Mouse (Mus musculus) liver, embryonic 13.5 days (tissue): Measurements from ENCODE around the gene Notch4. TPM values are rescaled to one million over a fixed set of nuclear protein-coding genes. Genes with fewer than 3 reads are reported as not detected.
A peak's percentile ranks its signal among the peaks of the same experiment; 100 is the strongest.

Experiments used
- ATAC-seq: fragments of 200-750 bp; cut with Nextera tagmentation; 2 replicates; pipeline ENCODE4 v1.8.0; 2017; ENCODE audit warnings: low read depth, mild to moderate bottlenecking, moderate number of reproducible peaks, moderate library complexity
- DNase-seq: peaks from one replicate; pipeline ENCODE4 v3.0.0; 2022
- H3K27ac ChIP-seq: fragments of 300-500 bp; sonication (generic); 2 replicates; pipeline ENCODE4 v1.5.1; 2015; ENCODE audit warnings: moderate library complexity, mild to moderate bottlenecking, inconsistent platforms
- H3K27me3 ChIP-seq: fragments of 300-500 bp; sonication (generic); 2 replicates; pipeline ENCODE4 v1.6.1; 2015; ENCODE audit warnings: mild to moderate bottlenecking, inconsistent platforms
- H3K36me3 ChIP-seq: fragments of 300-500 bp; sonication (generic); 2 replicates; pipeline ENCODE4 v1.6.1; 2015; ENCODE audit warnings: mild to moderate bottlenecking, inconsistent platforms
- H3K4me1 ChIP-seq: fragments of 300-500 bp; sonication (generic); replicated peaks from 2 replicates; pipeline ENCODE4 v1.6.1; 2015; ENCODE audit warnings: inconsistent platforms
- H3K4me2 ChIP-seq: fragments of 300-500 bp; sonication (generic); 2 replicates; pipeline ENCODE4 v1.6.1; 2015; ENCODE audit warnings: inconsistent platforms, mild to moderate bottlenecking, moderate library complexity
- H3K4me3 ChIP-seq: fragments of 300-500 bp; sonication (generic); replicated peaks from 2 replicates; pipeline ENCODE4 v1.5.1; 2015; ENCODE audit warnings: mild to moderate bottlenecking, inconsistent platforms
- H3K9ac ChIP-seq: fragments of 300-500 bp; sonication (generic); 2 replicates; pipeline ENCODE4 v1.6.1; 2015; ENCODE audit warnings: mild to moderate bottlenecking, inconsistent platforms
- H3K9me3 ChIP-seq: fragments of 300-500 bp; sonication (generic); replicated peaks from 2 replicates; pipeline ENCODE4 v1.6.1; 2016; ENCODE audit warnings: inconsistent platforms
- WGBS: fragments of 180-500 bp; shearing (Covaris S2); methylation state at CpG from one replicate; pipeline ENCODE4 v1.1.7; 2015; ENCODE audit not compliant: insufficient replicate concordance; 5-methylcytosine and 5-hydroxymethylcytosine counted together
- polyA plus RNA-seq: library from polyadenylated mRNA; unstranded; fragments of >200 nt; fragmentation: Nextera tagmentation; extraction: Ambion mirVana; gene quantifications from 2 replicates; pipeline ENCODE4 v1.2.1, GENCODE M21; 2015

The Notch4 gene
- polyA plus RNA-seq, 1 experiment from 2014 or later, result 0.55 TPM

- Histone ChIP-seq H3K4me1 (peaks cover 9% of the 10 kb centered on the region), H3K4me2 (no peak overlapping the region), H3K9me3 (no peaks in the 10 kb centered on the region), H3K9ac (no peak overlapping the region), H3K4me3 (no peak overlapping the region), H3K27ac (no peak overlapping the region), H3K36me3 (no peaks in the 10 kb centered on the region), H3K27me3 (peaks cover 7% of the 10 kb centered on the region; the same call in 1 of the 2 replicates)
- ATAC-seq (no peak), DNase-seq (peak; percentile 58)
- WGBS, result 20% methylated on average over 5 of the region's 5 CpGs
These were observed 8.6 kb upstream of the Notch4 start for GRCm38 (mm10) chr17:34555483-34555882.

DNA sequence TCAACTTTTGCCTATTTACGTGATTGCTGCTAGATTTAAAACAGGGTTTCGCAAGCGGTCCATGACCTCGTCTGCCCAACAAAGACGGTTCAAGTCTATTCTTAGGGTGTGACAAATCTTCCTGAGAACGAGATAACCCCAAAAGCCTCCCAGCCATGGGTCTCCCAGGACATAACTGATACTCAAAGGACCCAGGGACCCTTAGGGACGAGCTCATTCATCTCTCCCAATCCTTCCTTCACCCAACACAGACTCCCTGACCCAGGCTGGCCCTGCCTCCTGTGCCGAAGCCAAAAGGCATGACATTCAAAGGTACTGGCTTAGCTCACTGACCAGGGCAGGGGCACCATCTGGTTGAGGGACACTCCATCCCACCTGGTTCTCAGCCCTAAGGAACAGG lies 7.7 kb upstream of the Notch4 start:
- no peak overlapping the region for H3K4me3 ChIP-seq
- H3K4me2 ChIP-seq, result no peak overlapping the region
- H3K9me3 ChIP-seq, result no peaks in the 10 kb centered on the region
- no peak for DNase-seq
- ATAC-seq, result no peak
- H3K27ac ChIP-seq, result no peak overlapping the region
- peaks cover 17% of the 10 kb centered on the region for H3K4me1 ChIP-seq
- H3K9ac ChIP-seq, result no peak overlapping the region
- 50% methylated on average over 8 of the region's 8 CpGs for WGBS
- H3K27me3 ChIP-seq, result peaks cover 7% of the 10 kb centered on the region; the same call in 1 of the 2 replicates
- H3K36me3 ChIP-seq, result no peaks in the 10 kb centered on the region

DNA sequence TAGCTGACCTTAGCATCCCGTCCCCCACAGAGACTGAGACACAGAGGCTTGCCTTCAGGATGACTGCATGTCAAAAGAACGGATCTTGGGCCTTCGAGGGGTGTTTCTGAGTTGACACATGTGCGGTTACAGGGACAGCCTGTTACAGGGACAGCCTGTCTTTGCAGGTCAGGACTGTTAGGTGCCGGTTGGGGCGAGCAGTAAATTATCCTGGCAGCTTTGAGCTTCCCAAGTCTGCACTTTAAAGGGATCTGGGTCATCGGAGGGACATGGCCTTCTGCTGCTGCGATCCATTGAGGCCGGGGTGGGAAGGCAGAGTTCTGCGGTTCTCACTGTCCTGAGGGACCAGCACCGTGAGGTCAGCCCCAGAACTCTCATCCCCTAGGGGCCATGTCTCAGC lies 6.7 kb upstream of the Notch4 start:
- Histone ChIP-seq H3K9ac (no peak overlapping the region), H3K4me1 (peaks cover 19% of the 10 kb centered on the region), H3K4me2 (no peak overlapping the region), H3K36me3 (no peaks in the 10 kb centered on the region), H3K27me3 (peaks cover 7% of the 10 kb centered on the region; the same call in 1 of the 2 replicates), H3K4me3 (no peak overlapping the region), H3K27ac (no peak overlapping the region), H3K9me3 (no peaks in the 10 kb centered on the region)
- WGBS, result 67% methylated on average over 11 of the region's 11 CpGs
- no peak for DNase-seq
- ATAC-seq, result no peak

DNA sequence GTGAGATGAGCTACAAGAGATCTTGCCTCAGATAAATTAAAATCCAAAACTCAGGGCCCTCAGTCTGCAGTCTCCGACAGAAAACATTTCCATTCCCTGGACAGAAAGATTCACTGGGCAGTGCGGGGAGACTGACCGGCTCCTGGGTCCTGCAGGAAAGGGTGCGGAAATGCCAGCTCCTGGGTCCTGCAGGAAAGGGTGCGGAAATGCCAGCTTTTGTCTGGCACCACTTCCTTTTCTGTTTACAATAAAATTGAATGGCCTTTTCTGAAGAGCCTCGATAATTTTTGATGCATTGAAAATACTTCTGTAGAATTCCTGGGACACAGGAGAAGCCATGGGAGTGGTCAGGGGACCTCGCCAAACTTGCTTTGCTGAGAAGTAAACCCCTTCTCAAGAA lies 5.0 kb upstream of the Notch4 start:
- Histone ChIP-seq H3K4me1 (peaks cover 22% of the 10 kb centered on the region), H3K27ac (no peak overlapping the region), H3K9me3 (no peaks in the 10 kb centered on the region), H3K36me3 (no peaks in the 10 kb centered on the region), H3K9ac (no peak overlapping the region), H3K27me3 (peaks cover 7% of the 10 kb centered on the region; the same call in 1 of the 2 replicates), H3K4me3 (no peak overlapping the region), H3K4me2 (no peak overlapping the region)
- no peak for DNase-seq
- 74% methylated on average over 7 of the region's 7 CpGs for WGBS
- ATAC-seq, result no peak

DNA sequence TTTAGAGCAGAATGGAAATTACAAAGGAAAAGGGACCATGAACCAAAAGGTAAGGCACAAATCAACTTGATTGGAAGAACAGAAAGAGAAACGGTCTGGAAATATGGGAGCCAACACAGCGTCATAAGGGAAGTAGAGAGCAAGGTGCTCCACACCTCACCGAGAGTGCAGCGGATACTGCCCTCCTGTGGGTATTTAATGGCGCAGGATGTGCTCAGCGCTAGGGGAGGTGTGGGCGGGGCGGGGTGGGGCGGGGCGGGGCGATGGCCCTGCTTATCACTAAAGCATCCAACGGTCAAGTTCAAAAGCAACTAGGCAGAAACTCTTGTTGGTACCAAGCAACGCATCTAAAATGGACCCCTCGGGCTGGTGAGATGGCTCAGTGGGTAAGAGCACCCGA lies 4.2 kb upstream of the Notch4 start:
- WGBS, result 22% methylated on average over 15 of the region's 15 CpGs
- peaks cover 7% of the 10 kb centered on the region; the same call in 1 of the 2 replicates for H3K27me3 ChIP-seq
- no peak for ATAC-seq
- DNase-seq, result no peak
- H3K9ac ChIP-seq, result no peak overlapping the region
- no peak overlapping the region for H3K4me3 ChIP-seq
- H3K9me3 ChIP-seq, result no peaks in the 10 kb centered on the region
- peaks cover 29% of the 10 kb centered on the region for H3K4me1 ChIP-seq
- H3K4me2 ChIP-seq, result no peak overlapping the region
- H3K36me3 ChIP-seq, result no peaks in the 10 kb centered on the region
- no peak overlapping the region for H3K27ac ChIP-seq

- 77% methylated on average over 6 of the region's 6 CpGs for WGBS
- DNase-seq (no peak), ATAC-seq (no peak)
- Histone ChIP-seq H3K4me3 (no peak overlapping the region), H3K27ac (no peak overlapping the region), H3K4me1 (peaks cover 29% of the 10 kb centered on the region), H3K9ac (no peak overlapping the region), H3K9me3 (no peaks in the 10 kb centered on the region), H3K36me3 (no peaks in the 10 kb centered on the region), H3K27me3 (peaks cover 7% of the 10 kb centered on the region; the same call in 1 of the 2 replicates), H3K4me2 (no peak overlapping the region)
These were observed 3.6 kb upstream of the Notch4 start for GRCm38 (mm10) chr17:34560438-34560837.

- 22% methylated on average over 8 of the region's 8 CpGs for WGBS
- Histone ChIP-seq H3K36me3 (no peaks in the 10 kb centered on the region), H3K4me2 (0 out of 2 replicates have a peak overlapping the region, but pooled peaks have one; percentile 32), H3K9ac (no peak overlapping the region), H3K27me3 (peaks cover 7% of the 10 kb centered on the region; the same call in 1 of the 2 replicates), H3K9me3 (no peaks in the 10 kb centered on the region), H3K4me3 (no peak overlapping the region), H3K4me1 (peaks cover 29% of the 10 kb centered on the region), H3K27ac (no peak overlapping the region)
- DNase-seq, result no peak
- no peak for ATAC-seq
These were observed 2.9 kb upstream of the Notch4 start for GRCm38 (mm10) chr17:34561200-34561599.

- ATAC-seq (no peak), DNase-seq (no peak)
- Histone ChIP-seq H3K36me3 (no peaks in the 10 kb centered on the region), H3K4me1 (peaks cover 29% of the 10 kb centered on the region), H3K27ac (no peak overlapping the region), H3K4me2 (no peak overlapping the region), H3K27me3 (peaks cover 6% of the 10 kb centered on the region; the same call in 1 of the 2 replicates), H3K9me3 (no peaks in the 10 kb centered on the region), H3K9ac (no peak overlapping the region), H3K4me3 (no peak overlapping the region)
- WGBS, result 57% methylated on average over 3 of the region's 3 CpGs
These were observed 1.5 kb upstream of the Notch4 start for GRCm38 (mm10) chr17:34562595-34562994.

GRCm38 (mm10) chr17:34563354-34563753 lies 714 bp upstream of the Notch4 start:
- DNase-seq (no peak), ATAC-seq (no peak)
- Histone ChIP-seq H3K27me3 (peaks cover 8% of the 10 kb centered on the region; the same call in 1 of the 2 replicates), H3K4me3 (no peak overlapping the region), H3K9me3 (no peaks in the 10 kb centered on the region), H3K27ac (no peak overlapping the region), H3K4me1 (peaks cover 29% of the 10 kb centered on the region), H3K9ac (no peak overlapping the region), H3K4me2 (no peak overlapping the region), H3K36me3 (no peaks in the 10 kb centered on the region)
- WGBS, result 63% methylated on average over 11 of the region's 11 CpGs

DNA sequence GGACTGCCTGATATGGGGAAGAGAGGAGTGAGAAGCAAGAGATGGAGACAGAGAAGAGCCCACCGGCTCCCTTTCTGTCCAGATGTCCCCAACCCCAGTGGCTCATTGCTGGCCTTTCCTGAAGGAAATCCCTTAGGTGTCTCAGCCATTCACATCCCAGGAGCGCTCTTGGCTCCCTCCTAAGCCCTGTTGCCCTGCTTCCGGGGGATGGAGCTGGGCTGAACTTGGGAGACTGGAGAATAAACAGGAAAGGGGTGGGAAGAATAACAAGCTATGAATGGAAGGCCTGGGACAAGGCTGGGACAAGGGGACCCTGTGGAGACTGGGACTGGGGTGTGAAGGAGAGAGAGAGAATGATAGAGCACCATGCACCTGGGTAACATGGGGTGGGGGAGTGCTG lies 728 bp downstream of the Notch4 start:
- H3K4me1 ChIP-seq, result peaks cover 24% of the 10 kb centered on the region
- peaks cover 12% of the 10 kb centered on the region; the same call in 1 of the 2 replicates for H3K27me3 ChIP-seq
- H3K9me3 ChIP-seq, result no peaks in the 10 kb centered on the region
- 0 out of 2 replicates have a peak overlapping the region, but pooled peaks have one; percentile 35 for H3K27ac ChIP-seq
- ATAC-seq (no peak), DNase-seq (no peak)
- no peaks in the 10 kb centered on the region for H3K36me3 ChIP-seq
- no peak overlapping the region for H3K4me3 ChIP-seq
- no peak overlapping the region for H3K9ac ChIP-seq
- 50% methylated on average over 3 of the region's 3 CpGs for WGBS
- peak overlapping the region; percentile 0; the same call in 1 of the 2 replicates for H3K4me2 ChIP-seq

- no peak overlapping the region for H3K4me3 ChIP-seq
- H3K36me3 ChIP-seq, result no peaks in the 10 kb centered on the region
- no peaks in the 10 kb centered on the region for H3K9me3 ChIP-seq
- no peak overlapping the region for H3K9ac ChIP-seq
- H3K4me2 ChIP-seq, result no peak overlapping the region
- DNase-seq, result no peak
- 67% methylated on average over 9 of the region's 9 CpGs for WGBS
- no peak for ATAC-seq
- H3K27ac ChIP-seq, result no peak overlapping the region
- H3K27me3 ChIP-seq, result peaks cover 12% of the 10 kb centered on the region; the same call in 1 of the 2 replicates
- 0 out of 2 replicates have a peak, but pooled peaks cover 10% of the 10 kb centered on the region for H3K4me1 ChIP-seq
These were observed 3.2 kb downstream of the Notch4 start for GRCm38 (mm10) chr17:34567311-34567710.

DNA sequence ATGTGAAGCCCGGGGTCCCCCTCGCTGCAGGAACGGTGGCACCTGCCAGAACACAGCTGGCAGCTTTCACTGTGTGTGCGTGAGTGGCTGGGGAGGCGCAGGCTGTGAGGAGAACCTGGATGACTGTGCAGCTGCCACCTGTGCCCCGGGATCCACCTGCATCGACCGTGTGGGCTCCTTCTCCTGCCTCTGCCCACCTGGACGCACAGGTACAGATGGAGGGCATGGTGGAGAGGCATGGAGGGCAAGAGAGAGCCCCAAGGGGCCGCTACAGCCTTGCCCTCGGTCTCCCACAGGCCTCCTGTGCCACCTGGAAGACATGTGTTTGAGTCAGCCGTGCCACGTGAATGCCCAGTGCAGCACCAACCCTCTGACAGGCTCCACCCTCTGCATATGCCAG lies 4.4 kb downstream of the Notch4 start:
- Histone ChIP-seq H3K4me2 (no peak overlapping the region), H3K27ac (no peak overlapping the region), H3K9me3 (no peaks in the 10 kb centered on the region), H3K9ac (no peak overlapping the region), H3K27me3 (peaks cover 12% of the 10 kb centered on the region; the same call in 1 of the 2 replicates), H3K4me1 (0 out of 2 replicates have a peak, but pooled peaks cover 10% of the 10 kb centered on the region), H3K4me3 (no peak overlapping the region), H3K36me3 (no peaks in the 10 kb centered on the region)
- DNase-seq (no peak), ATAC-seq (no peak)
- 68% methylated on average over 13 of the region's 13 CpGs for WGBS
